Mouse (Mus musculus): ENCODE measurements around the gene Cass4. TPM values are rescaled to one million over a fixed set of nuclear protein-coding genes. Genes with fewer than 3 reads are reported as not detected.

Gene Cass4
- total and polyA plus RNA-seq, 3 experiments = 2.9 to 5.3 (median 3.8) TPM

DNA sequence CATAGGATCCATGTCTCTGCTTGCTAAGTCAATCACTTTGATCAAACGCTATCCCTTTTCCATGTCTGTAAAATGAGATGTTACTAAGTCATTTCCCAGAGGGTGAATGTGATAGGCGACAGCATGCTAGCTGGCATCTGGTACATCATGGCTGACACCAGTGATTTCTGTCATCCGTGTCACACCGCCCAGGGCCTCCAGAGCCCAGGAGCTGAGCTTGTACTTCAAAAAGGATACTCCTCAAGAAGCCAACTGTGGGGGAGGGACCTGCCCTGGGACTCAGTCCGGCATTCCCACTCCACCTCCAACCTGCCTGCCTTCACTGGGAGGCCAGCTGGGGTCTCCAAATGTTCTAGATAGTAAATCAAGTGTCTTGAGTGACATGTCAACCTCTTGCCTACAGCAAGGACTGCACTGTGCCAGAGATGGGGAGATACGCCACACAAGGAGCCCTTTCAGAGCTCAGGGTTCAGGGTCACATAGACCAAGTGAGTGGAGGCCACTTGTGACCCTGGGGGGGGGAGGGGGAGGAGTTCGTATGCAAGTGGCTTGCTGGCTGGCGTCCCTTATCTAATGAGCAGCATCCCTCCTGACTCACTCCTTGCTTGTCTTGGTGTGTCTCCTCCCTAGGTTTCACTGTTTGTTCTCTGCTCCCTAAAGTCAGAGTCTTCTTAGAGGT lies 46.5 kb upstream of the Cass4 start:
- Histone ChIP-seq H3K27me3 (replicated peaks) (peaks cover 25% of the 10 kb centered on the region), H3K9ac (ENCODE audit: insufficient read depth, low read depth) (no peak overlapping the region), H3K4me1 (ENCODE audit: control insufficient read depth in 1 of 2, insufficient read depth in 2 of 2) (peaks cover 4 to 5% of the 10 kb centered on the region in 2 experiments; a peak in 1 of 4 replicates), H3K9me3 (replicated peaks; ENCODE audit: low read length) (peaks cover 5% of the 10 kb centered on the region), H3K79me2 (replicated peaks; ENCODE audit: control insufficient read depth, extremely low read depth, insufficient read depth, poor library complexity, severe bottlenecking) (no peaks in the 10 kb centered on the region), H3K36me3 (replicated peaks in 1 of 2; ENCODE audit: control insufficient read depth in 1 of 2, insufficient read depth in 1 of 2, low read length in 1 of 2) (no peaks in the 10 kb centered on the region), H3K4me3 (replicated peaks in 1 of 3; ENCODE audit: low read depth in 2 of 3, low read length in 2 of 3, poor library complexity in 1 of 3) (no peak overlapping the region), H3K27ac (ENCODE audit: insufficient read depth, low read depth) (no peak overlapping the region), H3K4me2 (ENCODE audit: insufficient read depth, low read depth, poor library complexity, severe bottlenecking) (no peak overlapping the region)
- no peak for DNase-seq (ENCODE audit: extremely low read depth)
- dilution Hi-C loops (cut with MboI; ENCODE audit: extremely low pct_ligation_motif_present, extremely low pct_unique_long_range_greater_than_20kb, low sequenced_read_pairs) = no loop called here
- TF ChIP-seq MYC (IDR thresholded peaks at IDR 0.05; ENCODE audit: low read depth, low read length) = no peak
- TF ChIP-seq MEF2A (IDR thresholded peaks at IDR 0.05; ENCODE audit: borderline replicate concordance, low read depth, low read length) = no peak
- TF ChIP-seq TCF12 (IDR thresholded peaks at IDR 0.05; ENCODE audit: low read depth, low read length) = no peak
- TF ChIP-seq HCFC1 (IDR thresholded peaks at IDR 0.05; ENCODE audit: low read depth, low read length) = no peak
- TF ChIP-seq SMC3 (IDR thresholded peaks at IDR 0.05; ENCODE audit: low read depth, low read length) = no peak
- no peak for TF ChIP-seq RCOR1 (conservative IDR thresholded peaks at IDR 0.05; ENCODE audit: low read depth, low read length)
- no peak for TF ChIP-seq ZKSCAN1 (IDR thresholded peaks at IDR 0.05; ENCODE audit: borderline replicate concordance, low read depth, low read length)
- no peak for TF ChIP-seq BHLHE40 (IDR thresholded peaks at IDR 0.05; ENCODE audit: low read depth, low read length)
- TF ChIP-seq ETS1 (conservative IDR thresholded peaks at IDR 0.05; ENCODE audit: low read depth, low read length) = no peak
- TF ChIP-seq JUND (conservative IDR thresholded peaks at IDR 0.05; ENCODE audit: low read depth, low read length) = no peak
- no peak for TF ChIP-seq E2F4 (IDR thresholded peaks at IDR 0.05; ENCODE audit: insufficient replicate concordance, low read depth, low read length)
- TF ChIP-seq IRF4 (IDR thresholded peaks at IDR 0.05; ENCODE audit: low read depth, low read length) = no peak
- TF ChIP-seq ZMIZ1 (IDR thresholded peaks at IDR 0.05; ENCODE audit: low read depth, low read length) = no peak
- TF ChIP-seq MXI1 (IDR thresholded peaks at IDR 0.05; ENCODE audit: low read depth, low read length) = no peak
- no peak for TF ChIP-seq EP300 (IDR thresholded peaks at IDR 0.05; ENCODE audit: low read length)
- in situ Hi-C loops (cut with MboI; ENCODE audit: low pct_ligation_motif_present, low pct_unique_long_range_greater_than_20kb, low sequenced_read_pairs) = no loop called here

DNA sequence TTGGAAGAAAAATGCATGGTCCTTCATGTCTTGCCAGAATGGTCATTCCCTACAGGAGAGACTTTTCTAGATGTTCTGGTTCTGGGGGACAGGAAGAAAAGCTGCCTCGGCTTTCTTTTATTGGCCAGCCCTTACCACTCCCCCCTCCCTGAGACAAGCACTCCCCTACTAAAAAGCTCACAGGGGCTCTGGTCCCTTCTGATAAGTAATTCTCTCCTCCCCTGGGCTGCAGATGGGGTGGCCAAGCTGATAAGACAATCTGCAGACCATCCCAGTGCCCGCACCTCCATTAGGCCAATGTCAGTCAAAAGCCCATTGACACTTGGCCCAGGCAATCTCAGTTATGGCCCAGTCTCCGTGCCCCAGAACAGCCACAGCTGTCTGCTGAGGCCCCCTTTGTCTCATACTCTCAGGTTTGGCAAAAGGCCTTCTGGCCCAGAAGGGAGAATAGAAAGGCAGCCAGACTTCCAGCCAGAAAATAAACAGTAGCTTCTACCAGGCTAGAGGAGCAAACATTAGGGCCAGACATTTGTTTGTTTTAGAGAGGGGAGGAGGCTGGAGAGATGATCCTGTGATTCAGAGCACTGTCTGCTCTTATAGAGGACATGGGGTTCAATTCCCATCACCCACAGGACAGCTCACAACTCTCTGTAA lies 45.2 kb upstream of the Cass4 start:
- no peak overlapping the region for H3K27ac ChIP-seq (ENCODE audit: insufficient read depth, low read depth)
- no peak for TF ChIP-seq BHLHE40 (IDR thresholded peaks at IDR 0.05; ENCODE audit: low read depth, low read length)
- no peak for TF ChIP-seq PAX5 (IDR thresholded peaks at IDR 0.05; ENCODE audit: low read length)
- no peak for TF ChIP-seq GABPA (IDR thresholded peaks at IDR 0.05; ENCODE audit: insufficient replicate concordance, low read depth, low read length)
- TF ChIP-seq MYC (IDR thresholded peaks at IDR 0.05; ENCODE audit: low read depth, low read length) = no peak
- no peak for TF ChIP-seq USF1 (IDR thresholded peaks at IDR 0.05; ENCODE audit: low read depth, low read length)
- H3K36me3 ChIP-seq (replicated peaks in 1 of 2; ENCODE audit: control insufficient read depth in 1 of 2, insufficient read depth in 1 of 2, low read length in 1 of 2) = peaks cover 0 to 9% of the 10 kb centered on the region in 2 experiments
- no peak overlapping the region for H3K4me2 ChIP-seq (ENCODE audit: insufficient read depth, low read depth, poor library complexity, severe bottlenecking)
- in situ Hi-C loops (cut with MboI; ENCODE audit: low pct_ligation_motif_present, low pct_unique_long_range_greater_than_20kb, low sequenced_read_pairs) (no loop called here), dilution Hi-C loops (cut with MboI; ENCODE audit: extremely low pct_ligation_motif_present, extremely low pct_unique_long_range_greater_than_20kb, low sequenced_read_pairs) (no loop called here)
- no peak overlapping the region for H3K4me3 ChIP-seq (replicated peaks in 1 of 3; ENCODE audit: low read depth in 2 of 3, low read length in 2 of 3, poor library complexity in 1 of 3)
- H3K4me1 ChIP-seq (ENCODE audit: control insufficient read depth in 1 of 2, insufficient read depth in 2 of 2) = peaks cover 4 to 5% of the 10 kb centered on the region in 2 experiments; a peak in 1 of 4 replicates
- H3K9me3 ChIP-seq (replicated peaks; ENCODE audit: low read length) = peaks cover 5% of the 10 kb centered on the region
- H3K79me2 ChIP-seq (replicated peaks; ENCODE audit: control insufficient read depth, extremely low read depth, insufficient read depth, poor library complexity, severe bottlenecking) = no peaks in the 10 kb centered on the region
- no peak for DNase-seq (ENCODE audit: extremely low read depth)
- H3K27me3 ChIP-seq (replicated peaks) = peaks cover 11% of the 10 kb centered on the region
- H3K9ac ChIP-seq (ENCODE audit: insufficient read depth, low read depth) = no peak overlapping the region

Data from CH12.LX (cell line).